Mouse (Mus musculus): ENCODE measurements around the gene Slc13a4. TPM values are rescaled to one million over a fixed set of nuclear protein-coding genes. Genes with fewer than 3 reads are reported as not detected.

The Slc13a4 gene
- polyA plus RNA-seq, 1 experiment: 0.07 TPM

- no peak overlapping the region for H3K4me3 ChIP-seq (ENCODE audit: insufficient read depth, poor library complexity, severe bottlenecking)
- no peak for TF ChIP-seq CEBPB (IDR thresholded peaks at IDR 0.05; ENCODE audit: low read depth)
- H3K79me2 ChIP-seq (ENCODE audit: control insufficient read depth, insufficient read depth): peaks cover 6% of the 10 kb centered on the region
- no peak overlapping the region for H3ac ChIP-seq (ENCODE audit: control insufficient read depth, insufficient read length, low read depth)
- no peaks in the 10 kb centered on the region for H3K27me3 ChIP-seq (ENCODE audit: control insufficient read depth, insufficient read depth, insufficient read length)
- peaks cover 32% of the 10 kb centered on the region for H3K36me3 ChIP-seq (ENCODE audit: control insufficient read depth, insufficient read depth)
- H3K79me3 ChIP-seq (ENCODE audit: low read depth): peaks cover 3% of the 10 kb centered on the region
These were observed 42.2 kb downstream of the Slc13a4 start for GRCm38 (mm10) chr6:35265580-35266278.

DNA sequence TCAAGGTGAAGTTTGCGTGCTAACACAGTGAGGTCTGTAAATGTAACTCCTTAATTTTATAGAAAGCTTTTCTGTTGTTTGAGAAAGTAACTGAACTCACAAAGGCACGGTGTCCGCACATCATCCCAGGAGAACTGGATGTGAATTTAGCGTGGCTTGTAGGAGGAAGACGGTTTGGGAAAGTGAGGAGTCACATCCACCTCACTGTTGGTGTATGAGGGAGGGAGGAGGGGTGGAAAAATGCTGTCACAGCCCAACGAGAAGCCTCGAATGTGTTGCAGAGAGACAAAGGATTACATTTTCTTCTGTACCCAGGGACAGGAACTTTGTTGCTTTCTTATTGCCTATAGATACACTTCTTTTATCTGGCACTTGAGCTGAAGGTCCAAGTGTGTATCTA, 47.4 kb downstream of the Slc13a4 start:
- Histone ChIP-seq H3K79me3 (ENCODE audit: low read depth) (peaks cover 34% of the 10 kb centered on the region), H3K36me3 (ENCODE audit: control insufficient read depth, insufficient read depth) (peaks cover 32% of the 10 kb centered on the region), H3K4me3 (ENCODE audit: insufficient read depth, poor library complexity, severe bottlenecking) (no peak overlapping the region), H3ac (ENCODE audit: control insufficient read depth, insufficient read length, low read depth) (no peak overlapping the region), H3K27me3 (ENCODE audit: control insufficient read depth, insufficient read depth, insufficient read length) (no peaks in the 10 kb centered on the region), H3K79me2 (ENCODE audit: control insufficient read depth, insufficient read depth) (peaks cover 48% of the 10 kb centered on the region)
- TF ChIP-seq USF1 (IDR thresholded peaks at IDR 0.05; ENCODE audit: low read depth) (no peak), CTCF (IDR thresholded peaks at IDR 0.05; ENCODE audit: control insufficient read depth, insufficient read depth, insufficient read length) (no peak), MYOD1 (IDR thresholded peaks at IDR 0.05; ENCODE audit: control insufficient read depth, insufficient read length, low read depth) (no peak), CEBPB (IDR thresholded peaks at IDR 0.05; ENCODE audit: low read depth) (no peak), MYOG (IDR thresholded peaks at IDR 0.05; ENCODE audit: control insufficient read depth, extremely low read depth, insufficient read length) (no peak), MAX (IDR thresholded peaks at IDR 0.05) (no peak), FOSL1 (IDR thresholded peaks at IDR 0.05; ENCODE audit: insufficient read depth, low read length, poor library complexity, severe bottlenecking) (no peak)

DNA sequence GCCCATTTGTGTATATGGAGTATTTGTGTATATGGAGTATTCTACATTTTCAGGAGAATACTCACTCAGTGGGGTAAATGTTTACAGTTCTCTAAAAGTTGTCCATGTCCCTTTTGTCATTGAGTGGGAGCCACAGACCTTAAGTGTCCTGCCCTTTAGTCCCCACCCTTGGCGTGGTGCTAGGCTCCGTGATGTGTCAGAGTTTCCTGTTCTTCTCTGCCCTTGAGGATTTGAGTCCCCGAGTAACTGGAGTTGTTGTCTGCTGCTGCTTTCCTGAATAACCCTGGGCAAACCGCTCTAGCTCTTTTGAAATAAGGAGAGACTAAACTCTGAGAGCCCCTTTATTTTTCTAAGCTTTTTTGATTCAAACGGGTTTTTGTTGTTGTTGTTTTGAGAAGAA, 48.4 kb downstream of the Slc13a4 start:
- Histone ChIP-seq H3K79me3 (ENCODE audit: low read depth) (peaks cover 42% of the 10 kb centered on the region), H3K36me3 (ENCODE audit: control insufficient read depth, insufficient read depth) (peaks cover 29% of the 10 kb centered on the region), H3K79me2 (ENCODE audit: control insufficient read depth, insufficient read depth) (peaks cover 58% of the 10 kb centered on the region), H3K4me3 (ENCODE audit: insufficient read depth, poor library complexity, severe bottlenecking) (no peak overlapping the region), H3ac (ENCODE audit: control insufficient read depth, insufficient read length, low read depth) (no peak overlapping the region), H3K27me3 (ENCODE audit: control insufficient read depth, insufficient read depth, insufficient read length) (no peaks in the 10 kb centered on the region)
- no peak for TF ChIP-seq CTCF (IDR thresholded peaks at IDR 0.05; ENCODE audit: control insufficient read depth, insufficient read depth, insufficient read length)
- no peak for TF ChIP-seq MYOD1 (IDR thresholded peaks at IDR 0.05; ENCODE audit: control insufficient read depth, insufficient read length, low read depth)
- no peak for TF ChIP-seq MAX (IDR thresholded peaks at IDR 0.05)
- TF ChIP-seq CEBPB (IDR thresholded peaks at IDR 0.05; ENCODE audit: low read depth): no peak
- no peak for TF ChIP-seq USF1 (IDR thresholded peaks at IDR 0.05; ENCODE audit: low read depth)

DNA sequence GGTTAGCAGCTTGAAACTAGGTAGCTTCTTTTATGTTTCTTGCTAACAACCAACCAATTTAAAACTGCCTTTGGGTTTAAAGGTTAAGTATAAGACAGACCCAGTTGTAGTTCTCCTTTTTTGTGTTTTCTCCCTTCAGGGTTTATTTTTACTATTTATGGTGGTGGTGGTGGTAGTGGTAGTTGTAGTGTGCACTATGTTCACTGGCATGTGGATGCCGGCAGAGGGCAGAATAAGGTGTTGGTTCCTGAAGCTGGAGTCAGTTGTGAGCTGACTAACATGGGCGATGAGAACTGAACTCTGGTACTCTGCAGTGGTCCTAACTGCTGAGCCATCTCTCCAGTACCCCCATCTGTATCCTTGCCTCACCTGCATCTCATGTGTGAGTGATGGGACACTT, 49.0 kb downstream of the Slc13a4 start:
- H3K79me3 ChIP-seq (ENCODE audit: low read depth): peaks cover 44% of the 10 kb centered on the region
- TF ChIP-seq CTCF (IDR thresholded peaks at IDR 0.05; ENCODE audit: control insufficient read depth, insufficient read depth, insufficient read length): no peak
- H3K27me3 ChIP-seq (ENCODE audit: control insufficient read depth, insufficient read depth, insufficient read length): no peaks in the 10 kb centered on the region
- no peak overlapping the region for H3K4me3 ChIP-seq (ENCODE audit: insufficient read depth, poor library complexity, severe bottlenecking)
- no peak overlapping the region for H3ac ChIP-seq (ENCODE audit: control insufficient read depth, insufficient read length, low read depth)
- peaks cover 29% of the 10 kb centered on the region for H3K36me3 ChIP-seq (ENCODE audit: control insufficient read depth, insufficient read depth)
- peaks cover 64% of the 10 kb centered on the region for H3K79me2 ChIP-seq (ENCODE audit: control insufficient read depth, insufficient read depth)

- Histone ChIP-seq H3K36me3 (ENCODE audit: control insufficient read depth, insufficient read depth) (peaks cover 21% of the 10 kb centered on the region), H3K79me2 (ENCODE audit: control insufficient read depth, insufficient read depth) (peaks cover 71% of the 10 kb centered on the region), H3K27me3 (ENCODE audit: control insufficient read depth, insufficient read depth, insufficient read length) (no peaks in the 10 kb centered on the region), H3K4me3 (ENCODE audit: insufficient read depth, poor library complexity, severe bottlenecking) (no peak overlapping the region), H3ac (ENCODE audit: control insufficient read depth, insufficient read length, low read depth) (no peak overlapping the region), H3K79me3 (ENCODE audit: low read depth) (peaks cover 44% of the 10 kb centered on the region)
- TF ChIP-seq CEBPB (IDR thresholded peaks at IDR 0.05; ENCODE audit: low read depth) (no peak), USF1 (IDR thresholded peaks at IDR 0.05; ENCODE audit: low read depth) (no peak), MYOG (IDR thresholded peaks at IDR 0.05; ENCODE audit: control insufficient read depth, extremely low read depth, insufficient read length) (no peak), MYOD1 (IDR thresholded peaks at IDR 0.05; ENCODE audit: control insufficient read depth, insufficient read length, low read depth) (no peak), MAX (IDR thresholded peaks at IDR 0.05) (no peak), FOSL1 (IDR thresholded peaks at IDR 0.05; ENCODE audit: insufficient read depth, low read length, poor library complexity, severe bottlenecking) (no peak)
These were observed 50.2 kb downstream of the Slc13a4 start for GRCm38 (mm10) chr6:35257626-35258190.

GRCm38 (mm10) chr6:35256691-35257090, 51.2 kb downstream of the Slc13a4 start:
- Histone ChIP-seq H3K79me2 (ENCODE audit: control insufficient read depth, insufficient read depth) (peaks cover 71% of the 10 kb centered on the region), H3ac (ENCODE audit: control insufficient read depth, insufficient read length, low read depth) (no peak overlapping the region), H3K27me3 (ENCODE audit: control insufficient read depth, insufficient read depth, insufficient read length) (no peaks in the 10 kb centered on the region), H3K79me3 (ENCODE audit: low read depth) (peaks cover 43% of the 10 kb centered on the region), H3K4me3 (ENCODE audit: insufficient read depth, poor library complexity, severe bottlenecking) (no peak overlapping the region), H3K36me3 (ENCODE audit: control insufficient read depth, insufficient read depth) (peaks cover 11% of the 10 kb centered on the region)
- TF ChIP-seq MAX (IDR thresholded peaks at IDR 0.05) (peak; percentile 59), CTCF (IDR thresholded peaks at IDR 0.05; ENCODE audit: control insufficient read depth, insufficient read depth, insufficient read length) (no peak), CEBPB (IDR thresholded peaks at IDR 0.05; ENCODE audit: low read depth) (no peak), FOSL1 (IDR thresholded peaks at IDR 0.05; ENCODE audit: insufficient read depth, low read length, poor library complexity, severe bottlenecking) (peak; percentile 93)

Measured in C2C12 (cell line).